In the genomic region with DNA sequence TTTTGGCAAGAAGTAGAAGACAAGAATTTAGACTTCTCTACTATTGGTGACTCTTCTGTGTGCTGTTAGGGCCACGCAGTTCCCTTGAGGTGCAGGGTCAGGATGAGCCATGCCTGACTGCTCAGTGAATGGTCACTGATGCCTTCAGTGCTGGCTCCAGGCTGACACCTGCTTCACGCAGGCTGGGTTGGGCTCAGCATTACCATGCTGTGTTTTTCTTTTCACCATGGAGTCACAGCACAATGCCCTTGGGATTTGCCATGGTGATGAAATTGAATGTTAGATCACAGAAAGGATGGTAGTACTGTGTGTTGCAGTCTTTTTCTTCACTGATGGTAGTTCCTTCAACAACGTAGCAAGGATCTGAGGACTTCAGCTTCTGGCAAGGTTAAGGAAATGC, we compare ENCODE assay signal across 14 mouse cellular contexts.
DNase-seq lines count a peak whose midpoint lies in the region; ATAC-seq and TF ChIP-seq lines count a peak whose summit lies in the region.
"Had no signal": no experiment of that assay in that cellular context is flagged by ENCODE, and none has a peak within 500 bp of the region (broad histone marks: within the 10 kb centered on the region; RNA-seq: fewer than 3 reads in every experiment).

No protein-coding gene starts in this region.

- H3K27me3 ChIP-seq in hindbrain, embryonic 11.5 days (ENCODE audit: control insufficient read depth, insufficient read depth, low read length), result no peaks in the 10 kb centered on the region
- 0 out of 2 replicates have a peak, but pooled peaks cover 3% of the 10 kb centered on the region for H3K27me3 ChIP-seq in hindbrain, embryonic 13.5 days
- H3K27me3 ChIP-seq in midbrain, embryonic 11.5 days (ENCODE audit: control insufficient read depth, insufficient read depth, low read length), result no peaks in the 10 kb centered on the region
- H3K27me3 ChIP-seq in midbrain, embryonic 14.5 days (ENCODE audit: control insufficient read depth, insufficient read depth, low read length), result no peaks in the 10 kb centered on the region
- no peaks in the 10 kb centered on the region for H3K27me3 ChIP-seq in Patski
- H3K27me3 ChIP-seq in splenic B cell, adult 2 months (ENCODE audit: control insufficient read depth, insufficient read depth, low read length, poor library complexity, severe bottlenecking), result no peaks in the 10 kb centered on the region

- no peak overlapping the region for H3K4me2 ChIP-seq in hindbrain, embryonic 11.5 days (replicated peaks; ENCODE audit: low read depth, low read length)
- H3K4me2 ChIP-seq in hindbrain, embryonic 13.5 days, result no peak overlapping the region
- no peak overlapping the region for H3K4me2 ChIP-seq in midbrain, embryonic 11.5 days
- no peak overlapping the region for H3K4me2 ChIP-seq in midbrain, embryonic 14.5 days (ENCODE audit: low read length)

- H3K4me1 ChIP-seq in hindbrain, embryonic 11.5 days (replicated peaks; ENCODE audit: control insufficient read depth, insufficient read depth, low read length), result no peaks in the 10 kb centered on the region
- peaks cover 14% of the 10 kb centered on the region for H3K4me1 ChIP-seq in hindbrain, embryonic 13.5 days (replicated peaks)
- peaks cover 7% of the 10 kb centered on the region for H3K4me1 ChIP-seq in midbrain, embryonic 11.5 days (ENCODE audit: control insufficient read depth, insufficient read depth, low read length)
- no peaks in the 10 kb centered on the region for H3K4me1 ChIP-seq in midbrain, embryonic 14.5 days (ENCODE audit: control insufficient read depth, insufficient read depth, low read length)

- H3K9me3 ChIP-seq in hindbrain, embryonic 11.5 days (ENCODE audit: control insufficient read depth, low read length), result no peaks in the 10 kb centered on the region
- H3K9me3 ChIP-seq in hindbrain, embryonic 13.5 days, result no peaks in the 10 kb centered on the region
- H3K9me3 ChIP-seq in midbrain, embryonic 11.5 days (ENCODE audit: control insufficient read depth, low read length), result no peaks in the 10 kb centered on the region
- H3K9me3 ChIP-seq in midbrain, embryonic 14.5 days (ENCODE audit: control insufficient read depth, low read length), result no peaks in the 10 kb centered on the region
- H3K9me3 ChIP-seq: embryonic facial prominence, embryonic 10.5 days had no signal

- WGBS in hindbrain, embryonic 11.5 days, result 50% methylated on average over 3 of the region's 3 CpGs
- 48% methylated on average over 3 of the region's 3 CpGs for WGBS in hindbrain, embryonic 13.5 days
- 43% methylated on average over 3 of the region's 3 CpGs for WGBS in midbrain, embryonic 11.5 days
- 21% methylated on average over 3 of the region's 3 CpGs for WGBS in midbrain, embryonic 14.5 days

- in situ Hi-C loops in Patski (cut with MboI; ENCODE audit: low pct_unique_long_range_greater_than_20kb), result no loop called here

- CTCF ChIA-PET in Patski (lab: Charles Lee), result no interaction called here

- POLR2A ChIA-PET in Patski (lab: Charles Lee), result no interaction called here

- peak; percentile 57; the same call in 1 of the 2 replicates for ATAC-seq in hindbrain, embryonic 11.5 days (ENCODE audit: low FRiP score)
- ATAC-seq in hindbrain, embryonic 13.5 days (ENCODE audit: low FRiP score), result no peak; the same call in 1 of the 2 replicates
- no peak for ATAC-seq in midbrain, embryonic 11.5 days (ENCODE audit: low FRiP score)
- no peak for ATAC-seq in midbrain, embryonic 14.5 days (ENCODE audit: low FRiP score, low TSS enrichment)
- ATAC-seq in Patski, result peak; percentile 85
- no peak for ATAC-seq in cerebellum, adult (ENCODE audit: insufficient number of reproducible peaks, low FRiP score, low TSS enrichment)
- ATAC-seq: intestine, postnatal 0 days had no signal

- DNase-seq in hindbrain, embryonic 11.5 days (ENCODE audit: low spot score), result peak; percentile 18
- peak; percentile 67 for DNase-seq in midbrain, embryonic 11.5 days (ENCODE audit: low spot score, missing footprints)
- DNase-seq in midbrain, embryonic 14.5 days, result no peak
- peak; percentile 25 for DNase-seq in Patski (ENCODE audit: low read depth, low spot score)
- DNase-seq in splenic B cell, adult 2 months (ENCODE audit: low read depth, low spot score), result peak; percentile 46
- DNase-seq: adrenal gland, postnatal 25 days; cerebellum, adult 11 months; heart, postnatal 36 days; layer of hippocampus, adult 9-11 months had no signal

- no peak overlapping the region for H3K27ac ChIP-seq in hindbrain, embryonic 11.5 days (ENCODE audit: low read depth, low read length)
- no peak overlapping the region for H3K27ac ChIP-seq in hindbrain, embryonic 13.5 days
- no peak overlapping the region for H3K27ac ChIP-seq in midbrain, embryonic 11.5 days (ENCODE audit: low read depth, low read length)
- no peak overlapping the region for H3K27ac ChIP-seq in midbrain, embryonic 14.5 days (replicated peaks; ENCODE audit: low read depth, low read length)
- H3K27ac ChIP-seq: embryonic facial prominence, embryonic 10.5 days; liver, embryonic 14.5 days had no signal

- no peaks in the 10 kb centered on the region for H3K36me3 ChIP-seq in hindbrain, embryonic 11.5 days (ENCODE audit: control insufficient read depth, insufficient read depth, low read length)
- H3K36me3 ChIP-seq in hindbrain, embryonic 13.5 days, result no peaks in the 10 kb centered on the region
- no peaks in the 10 kb centered on the region for H3K36me3 ChIP-seq in midbrain, embryonic 11.5 days (ENCODE audit: control insufficient read depth, insufficient read depth, low read length)
- H3K36me3 ChIP-seq in midbrain, embryonic 14.5 days (ENCODE audit: control insufficient read depth, insufficient read depth, low read length), result no peaks in the 10 kb centered on the region
- H3K36me3 ChIP-seq in splenic B cell, adult 2 months (ENCODE audit: control insufficient read depth, insufficient read depth, low read length, poor library complexity, severe bottlenecking), result no peaks in the 10 kb centered on the region
- H3K36me3 ChIP-seq: embryonic facial prominence, embryonic 10.5 days had no signal

- no peak overlapping the region for H3K9ac ChIP-seq in hindbrain, embryonic 11.5 days (ENCODE audit: low read depth, low read length)
- H3K9ac ChIP-seq in hindbrain, embryonic 13.5 days, result no peak overlapping the region
- no peak overlapping the region for H3K9ac ChIP-seq in midbrain, embryonic 11.5 days (ENCODE audit: low read length)
- no peak overlapping the region for H3K9ac ChIP-seq in midbrain, embryonic 14.5 days (replicated peaks; ENCODE audit: low read length)
- H3K9ac ChIP-seq: liver, embryonic 14.5 days had no signal

- H3K4me3 ChIP-seq in hindbrain, embryonic 11.5 days (ENCODE audit: low read depth, low read length), result no peak overlapping the region
- H3K4me3 ChIP-seq in hindbrain, embryonic 13.5 days, result no peak overlapping the region
- H3K4me3 ChIP-seq in midbrain, embryonic 11.5 days (ENCODE audit: low read depth, low read length), result no peak overlapping the region
- no peak overlapping the region for H3K4me3 ChIP-seq in midbrain, embryonic 14.5 days (replicated peaks; ENCODE audit: low read depth, low read length)
- H3K4me3 ChIP-seq: embryonic facial prominence, embryonic 10.5 days had no signal

- no peak for TF ChIP-seq CTCF in Patski (IDR thresholded peaks at IDR 0.05)

Comparison
In these comparisons a context has a peak if more than half of its experiments do, and no peak if none do; other contexts are left out.
1. ATAC-seq: peak in hindbrain, embryonic 11.5 days (single experiment) and Patski (single experiment); none in hindbrain, embryonic 13.5 days (single experiment), midbrain, embryonic 11.5 days (single experiment), midbrain, embryonic 14.5 days (single experiment) and cerebellum, adult (single experiment).